Mouse (Mus musculus): Measurements from ENCODE around the gene Filip1l.

GRCm38 (mm10) chr16:57416049-57416448, 63.2 kb downstream of the Filip1l start:
- TF ChIP-seq CTCF (IDR thresholded peaks at IDR 0.05; ENCODE audit: control insufficient read depth, insufficient read depth, low read length): no peak
- TF ChIP-seq POLR2A (IDR thresholded peaks at IDR 0.05; ENCODE audit: borderline replicate concordance, control insufficient read depth, low read depth, low read length): no peak
